Mouse (Mus musculus): ENCODE measurements around the gene Fam118a. TPM values are rescaled to one million over a fixed set of nuclear protein-coding genes. Genes with fewer than 3 reads are reported as not detected.
"Not testable (repeated sequence)": the region's sequence is repeated elsewhere in the genome, so short reads cannot be mapped to it uniquely, and the experiment has no call there.

Fam118a gene
- polyA plus RNA-seq, 1 experiment from 2014 or later, result 8.6 TPM

GRCm38 (mm10) chr15:85016951-85017664 lies 11.6 kb upstream of the Fam118a start, which contains the start of gene Upk3a:
Gene Upk3a (plus strand): TSS chr15:85017141.
- H3K4me3 ChIP-seq (replicated peaks), result no peak within 1 kb of the TSS
- H3K9ac ChIP-seq, result no peak within 1 kb of the TSS
- H3K27me3 ChIP-seq, result peaks cover 25% of the 10 kb centered on the region
- no peak within 1 kb of the TSS for H3K27ac ChIP-seq
- no peaks in the 10 kb centered on the region for H3K9me3 ChIP-seq (replicated peaks)
- 10% methylated on average over 21 of the region's 21 CpGs for WGBS (ENCODE audit: insufficient replicate concordance)
- no peak for DNase-seq
- no peak within 1 kb of the TSS for H3K4me2 ChIP-seq
- no peak; the same call in 1 of the 2 replicates for ATAC-seq (ENCODE audit: low read depth)
- no peaks in the 10 kb centered on the region for H3K36me3 ChIP-seq
- H3K4me1 ChIP-seq (replicated peaks), result no peaks in the 10 kb centered on the region

- no peak overlapping the region for H3K27ac ChIP-seq
- H3K9ac ChIP-seq, result no peak overlapping the region
- ATAC-seq (ENCODE audit: low read depth) (no peak), DNase-seq (no peak)
- H3K36me3 ChIP-seq, result no peaks in the 10 kb centered on the region
- H3K27me3 ChIP-seq, result peaks cover 11% of the 10 kb centered on the region; the same call in 1 of the 2 replicates
- no peaks in the 10 kb centered on the region for H3K4me1 ChIP-seq (replicated peaks)
- H3K9me3 ChIP-seq (replicated peaks), result no peaks in the 10 kb centered on the region
- 57% methylated on average over 4 of the region's 4 CpGs for WGBS (ENCODE audit: insufficient replicate concordance)
- H3K4me3 ChIP-seq (replicated peaks), result no peak overlapping the region
- no peak overlapping the region for H3K4me2 ChIP-seq
Measured at GRCm38 (mm10) chr15:85022211-85022610, 6.5 kb upstream of the Fam118a start.

- H3K4me2 ChIP-seq, result no peak overlapping the region
- no peak overlapping the region for H3K4me3 ChIP-seq (replicated peaks)
- no peaks in the 10 kb centered on the region for H3K9me3 ChIP-seq (replicated peaks)
- WGBS (ENCODE audit: insufficient replicate concordance), result 57% methylated on average over 4 of the region's 4 CpGs
- no peaks in the 10 kb centered on the region for H3K4me1 ChIP-seq (replicated peaks)
- H3K27me3 ChIP-seq, result no peaks in the 10 kb centered on the region
- ATAC-seq (ENCODE audit: low read depth) (no peak), DNase-seq (no peak)
- H3K27ac ChIP-seq, result no peak overlapping the region
- H3K36me3 ChIP-seq, result no peaks in the 10 kb centered on the region
- no peak overlapping the region for H3K9ac ChIP-seq
Measured at GRCm38 (mm10) chr15:85026197-85026596, 2.6 kb upstream of the Fam118a start.

- no peak overlapping the region for H3K4me2 ChIP-seq
- no peak overlapping the region for H3K4me3 ChIP-seq (replicated peaks)
- H3K9ac ChIP-seq, result no peak overlapping the region
- no peaks in the 10 kb centered on the region for H3K36me3 ChIP-seq
- H3K27ac ChIP-seq, result no peak overlapping the region
- ATAC-seq (ENCODE audit: low read depth) (no peak), DNase-seq (no peak)
- H3K9me3 ChIP-seq (replicated peaks), result no peaks in the 10 kb centered on the region
- no peaks in the 10 kb centered on the region for H3K4me1 ChIP-seq (replicated peaks)
- no peaks in the 10 kb centered on the region for H3K27me3 ChIP-seq
- WGBS (ENCODE audit: insufficient replicate concordance), result 58% methylated on average over 4 of the region's 4 CpGs
Measured at GRCm38 (mm10) chr15:85027740-85028139, 1.0 kb upstream of the Fam118a start.

- not testable (repeated sequence) for H3K27ac ChIP-seq; H3K9me3 ChIP-seq (replicated peaks); H3K4me1 ChIP-seq (replicated peaks); ATAC-seq (ENCODE audit: low read depth); H3K4me2 ChIP-seq; DNase-seq; H3K27me3 ChIP-seq; H3K9ac ChIP-seq; H3K4me3 ChIP-seq (replicated peaks); H3K36me3 ChIP-seq
- 25% methylated on average over 1 of the region's 1 CpGs for WGBS (ENCODE audit: insufficient replicate concordance)
Measured at GRCm38 (mm10) chr15:85030643-85031042, 1.9 kb downstream of the Fam118a start.

GRCm38 (mm10) chr15:85031866-85032265 lies 3.1 kb downstream of the Fam118a start:
- WGBS (ENCODE audit: insufficient replicate concordance), result 65% methylated on average over 3 of the region's 3 CpGs
- no peaks in the 10 kb centered on the region for H3K9me3 ChIP-seq (replicated peaks)
- no peak overlapping the region for H3K9ac ChIP-seq
- ATAC-seq (ENCODE audit: low read depth), result no peak
- H3K27ac ChIP-seq, result no peak overlapping the region
- H3K27me3 ChIP-seq, result peaks cover 8% of the 10 kb centered on the region; the same call in 1 of the 2 replicates
- no peak overlapping the region for H3K4me3 ChIP-seq (replicated peaks)
- H3K4me2 ChIP-seq, result no peak overlapping the region
- no peak for DNase-seq
- peaks cover 9% of the 10 kb centered on the region for H3K4me1 ChIP-seq (replicated peaks)
- no peaks in the 10 kb centered on the region for H3K36me3 ChIP-seq

GRCm38 (mm10) chr15:85033916-85034315 lies 5.2 kb downstream of the Fam118a start:
- ATAC-seq (ENCODE audit: low read depth); H3K9ac ChIP-seq: not testable (repeated sequence)
- peaks cover 22% of the 10 kb centered on the region for H3K4me1 ChIP-seq (replicated peaks)

GRCm38 (mm10) chr15:85036566-85037342 lies 8.0 kb downstream of the Fam118a start:
- WGBS (ENCODE audit: insufficient replicate concordance), result under 1% methylated on average over 73 of the region's 75 CpGs
- H3K36me3 ChIP-seq, result no peaks in the 10 kb centered on the region
- peak; percentile 96 for ATAC-seq (ENCODE audit: low read depth)

More at GRCm38 (mm10) chr15:85033916-85034315, 5.2 kb downstream of the Fam118a start:
- DNase-seq; H3K27ac ChIP-seq; H3K4me2 ChIP-seq; H3K4me3 ChIP-seq (replicated peaks); H3K9me3 ChIP-seq (replicated peaks); H3K36me3 ChIP-seq; H3K27me3 ChIP-seq: not testable (repeated sequence)
- 37% methylated on average over 7 of the region's 7 CpGs for WGBS (ENCODE audit: insufficient replicate concordance)

GRCm38 (mm10) chr15:85037343-85037690 lies 8.6 kb downstream of the Fam118a start:
- DNase-seq, result no peak
- 4% methylated on average over 8 of the region's 8 CpGs for WGBS (ENCODE audit: insufficient replicate concordance)
- peak overlapping the region; percentile 47; the same call in 1 of the 2 replicates for H3K27ac ChIP-seq
- no peaks in the 10 kb centered on the region for H3K36me3 ChIP-seq
- peak overlapping the region; percentile 91 for H3K4me2 ChIP-seq
- H3K9me3 ChIP-seq (replicated peaks), result no peaks in the 10 kb centered on the region
- H3K4me1 ChIP-seq (replicated peaks), result peaks cover 33% of the 10 kb centered on the region
- peaks cover 8% of the 10 kb centered on the region; the same call in 1 of the 2 replicates for H3K27me3 ChIP-seq
- H3K9ac ChIP-seq, result peak overlapping the region; percentile 84
- no peak for ATAC-seq (ENCODE audit: low read depth)
- H3K4me3 ChIP-seq (replicated peaks), result peak overlapping the region; percentile 78

More at GRCm38 (mm10) chr15:85036566-85037342, 8.0 kb downstream of the Fam118a start:
- H3K9ac ChIP-seq, result peak overlapping the region; percentile 84
- peaks cover 29% of the 10 kb centered on the region for H3K4me1 ChIP-seq (replicated peaks)
- H3K27me3 ChIP-seq, result peaks cover 8% of the 10 kb centered on the region; the same call in 1 of the 2 replicates
- peak overlapping the region; percentile 91 for H3K4me2 ChIP-seq
- H3K4me3 ChIP-seq (replicated peaks), result peak overlapping the region; percentile 78
- peak overlapping the region; percentile 47; the same call in 1 of the 2 replicates for H3K27ac ChIP-seq
- peak; percentile 93 for DNase-seq
- no peaks in the 10 kb centered on the region for H3K9me3 ChIP-seq (replicated peaks)

GRCm38 (mm10) chr15:85041546-85042225 lies 12.9 kb downstream of the Fam118a start:
- WGBS (ENCODE audit: insufficient replicate concordance), result 75% methylated on average over 10 of the region's 10 CpGs
- peaks cover 36% of the 10 kb centered on the region for H3K4me1 ChIP-seq (replicated peaks)
- H3K36me3 ChIP-seq, result peaks cover 10% of the 10 kb centered on the region; the same call in 1 of the 2 replicates
- H3K27me3 ChIP-seq, result no peaks in the 10 kb centered on the region
- no peak overlapping the region for H3K4me3 ChIP-seq (replicated peaks)
- H3K9me3 ChIP-seq (replicated peaks), result no peaks in the 10 kb centered on the region
- no peak overlapping the region for H3K4me2 ChIP-seq
- DNase-seq (no peak), ATAC-seq (ENCODE audit: low read depth) (no peak)
- no peak overlapping the region for H3K27ac ChIP-seq
- H3K9ac ChIP-seq, result no peak overlapping the region

All from liver, embryonic 13.5 days (tissue).